Mouse (Mus musculus): ENCODE results near the gene Susd3.

Susd3 gene

DNA sequence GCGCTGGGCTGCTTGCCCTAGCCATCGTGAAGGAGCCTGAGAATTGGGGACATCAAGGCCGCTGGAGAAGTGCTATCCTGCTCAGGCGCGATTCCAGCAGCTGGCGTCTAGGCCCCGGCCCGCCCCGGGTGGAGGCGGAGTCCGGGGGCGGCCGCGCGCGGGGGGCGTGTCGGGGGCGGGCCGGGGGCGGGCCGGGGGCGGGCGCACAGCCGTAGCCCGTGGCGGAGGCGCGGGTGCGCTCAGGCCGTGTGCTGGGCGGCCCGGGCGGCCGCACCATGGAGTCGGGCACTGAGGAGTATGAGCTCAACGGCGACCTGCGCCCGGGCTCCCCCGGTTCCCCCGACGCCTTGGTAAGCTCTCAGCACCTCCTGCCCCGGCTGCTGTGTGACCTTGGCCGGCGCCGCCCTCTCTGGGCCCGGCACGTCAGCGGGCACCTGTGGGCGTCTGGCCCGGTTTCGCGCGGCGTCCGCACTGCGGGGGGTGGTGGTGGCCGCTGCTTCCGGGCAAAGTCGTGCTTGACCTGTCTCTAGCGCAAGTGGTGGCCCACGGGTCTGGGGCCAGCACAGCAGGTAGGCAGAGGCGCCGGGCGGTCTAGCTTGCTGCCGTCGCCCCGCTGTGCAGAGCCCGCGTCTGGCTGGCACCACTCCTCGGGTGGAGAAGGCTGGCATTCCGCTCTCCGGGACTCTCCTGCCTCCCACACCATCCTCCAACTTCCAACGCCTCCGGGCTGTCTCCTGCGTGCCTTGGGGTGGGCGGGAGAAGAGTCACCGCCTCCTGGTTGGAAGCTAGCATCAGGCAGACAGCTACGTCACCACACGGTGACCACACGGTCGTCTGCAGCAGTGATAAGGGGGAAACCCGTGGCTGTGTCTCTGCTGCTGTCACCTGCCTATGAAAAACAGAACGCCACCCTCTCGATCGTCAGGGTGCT, 61.0 kb downstream of the Susd3 start, which contains the start of gene Ninj1:
Ninj1 (plus strand) TSS at position 198 of the 931 bp plus-strand sequence.
- peak; percentile 74 for DNase-seq (ENCODE audit: low spot score in 2 of 2)

DNA sequence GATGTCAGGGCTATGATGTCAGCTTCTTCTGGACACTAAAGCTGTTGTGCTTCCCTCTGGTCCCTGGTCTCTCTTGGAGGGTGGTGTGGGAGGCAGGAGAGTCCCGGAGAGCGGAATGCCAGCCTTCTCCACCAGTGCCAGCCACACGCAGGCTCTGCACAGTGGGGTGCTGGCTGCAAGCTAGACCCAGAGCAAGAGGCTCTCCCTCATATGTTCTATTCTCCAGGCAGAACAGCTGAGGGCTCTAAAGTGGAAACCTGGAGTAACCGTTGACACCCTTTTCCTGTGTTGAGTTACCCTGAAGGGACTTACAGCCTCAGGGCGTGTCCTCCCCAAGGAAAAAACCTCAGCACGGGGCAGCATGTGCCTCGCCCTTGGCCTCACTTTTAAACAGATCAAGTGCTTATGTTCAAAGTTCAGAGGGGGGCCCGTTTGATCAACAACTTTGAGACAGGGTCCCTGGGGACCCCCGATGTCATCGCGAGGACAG, 61.7 kb downstream of the Susd3 start:
- no peak for DNase-seq (ENCODE audit: low spot score in 2 of 2)

DNA sequence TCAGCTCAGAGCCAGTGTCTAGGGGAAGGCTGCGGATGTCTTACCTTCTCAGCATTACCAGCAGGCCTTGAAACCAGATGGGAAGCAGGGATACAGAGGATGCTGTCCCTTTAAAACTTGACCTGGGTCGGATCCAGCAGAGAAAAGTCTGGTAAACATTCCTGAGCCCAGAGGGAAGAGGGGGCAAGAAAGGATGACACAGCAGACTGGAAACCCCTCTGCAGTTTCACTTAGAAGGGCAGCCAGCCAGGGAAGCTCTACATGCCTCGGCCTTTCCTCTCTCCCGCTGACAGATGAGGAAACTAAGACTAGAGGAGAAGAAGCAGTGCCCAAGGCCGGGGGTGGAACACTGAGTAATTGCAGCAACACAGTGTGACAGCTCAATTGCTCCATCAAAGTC, 64.9 kb downstream of the Susd3 start:
- DNase-seq (ENCODE audit: low spot score in 2 of 2) = no peak

DNA sequence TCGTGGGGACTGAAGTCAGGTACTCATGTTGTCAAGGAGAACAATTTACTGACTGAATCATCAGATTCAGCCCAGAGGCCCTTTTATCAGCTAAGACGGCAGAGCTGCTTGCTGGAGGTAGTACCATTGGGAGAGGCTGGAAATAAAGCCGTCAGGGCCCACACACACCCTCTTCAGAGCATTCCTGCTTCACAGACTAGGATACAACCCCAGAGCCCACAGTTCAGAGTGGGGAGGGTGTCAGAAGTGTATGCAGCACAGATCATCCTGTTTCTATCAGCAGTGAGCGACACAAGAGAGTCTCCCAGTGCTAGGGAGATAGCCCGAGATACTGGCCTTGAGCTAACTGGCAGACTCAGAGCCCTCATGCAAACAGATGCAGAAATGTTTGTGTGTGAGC, 65.3 kb downstream of the Susd3 start:
- no peak for DNase-seq (ENCODE audit: low spot score in 2 of 2)

DNA sequence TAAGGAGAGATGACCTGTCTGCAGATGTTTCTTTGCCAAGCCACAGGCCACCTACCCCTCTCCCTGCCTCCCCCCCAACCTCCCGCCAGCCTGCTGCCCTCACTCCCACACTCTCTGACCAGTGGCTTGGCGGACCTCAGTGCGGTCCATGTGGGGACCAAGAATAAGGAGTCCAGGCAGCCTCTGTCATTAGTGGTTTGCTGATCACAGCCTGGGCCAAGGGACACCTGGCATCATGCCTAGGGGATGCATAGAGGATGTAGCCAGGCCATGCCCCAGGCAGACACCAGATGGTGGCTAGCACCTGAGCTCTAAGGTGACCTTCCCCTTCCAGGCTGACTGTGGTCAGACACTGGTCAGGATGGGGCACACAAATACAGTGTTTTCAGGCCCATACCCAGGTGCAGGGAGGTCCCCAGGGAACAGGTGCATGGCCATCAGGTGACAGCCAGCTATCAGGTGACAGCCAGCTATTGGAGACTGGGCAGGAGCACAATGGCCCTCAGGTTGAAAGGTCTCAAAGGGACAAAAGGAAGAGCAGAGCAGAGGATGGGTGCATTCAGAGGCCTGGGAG, 67.0 kb downstream of the Susd3 start:
- no peak for DNase-seq (ENCODE audit: low spot score in 2 of 2)

DNA sequence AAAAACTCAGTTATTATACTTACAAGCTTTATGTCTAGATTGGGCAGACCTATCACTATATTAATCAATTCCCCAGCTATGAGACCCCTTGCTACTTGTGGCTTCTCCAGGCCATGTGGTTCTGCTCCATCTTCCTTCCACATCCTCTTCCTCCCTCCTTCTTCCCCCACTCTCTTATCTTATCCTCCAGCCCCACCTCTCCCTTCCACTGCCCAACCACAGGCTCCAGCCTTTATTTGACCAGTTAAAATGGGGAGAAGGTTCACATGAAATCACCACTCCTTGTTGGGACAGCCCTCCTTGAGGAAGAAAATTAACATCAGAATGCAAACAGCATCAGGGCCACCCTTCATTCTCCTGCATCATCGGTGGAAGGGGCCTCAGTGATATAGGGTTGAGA, 67.8 kb downstream of the Susd3 start:
- DNase-seq (ENCODE audit: low spot score in 2 of 2) = no peak
